11 mouse cellular contexts compared by ENCODE assay signal in the genomic region with DNA sequence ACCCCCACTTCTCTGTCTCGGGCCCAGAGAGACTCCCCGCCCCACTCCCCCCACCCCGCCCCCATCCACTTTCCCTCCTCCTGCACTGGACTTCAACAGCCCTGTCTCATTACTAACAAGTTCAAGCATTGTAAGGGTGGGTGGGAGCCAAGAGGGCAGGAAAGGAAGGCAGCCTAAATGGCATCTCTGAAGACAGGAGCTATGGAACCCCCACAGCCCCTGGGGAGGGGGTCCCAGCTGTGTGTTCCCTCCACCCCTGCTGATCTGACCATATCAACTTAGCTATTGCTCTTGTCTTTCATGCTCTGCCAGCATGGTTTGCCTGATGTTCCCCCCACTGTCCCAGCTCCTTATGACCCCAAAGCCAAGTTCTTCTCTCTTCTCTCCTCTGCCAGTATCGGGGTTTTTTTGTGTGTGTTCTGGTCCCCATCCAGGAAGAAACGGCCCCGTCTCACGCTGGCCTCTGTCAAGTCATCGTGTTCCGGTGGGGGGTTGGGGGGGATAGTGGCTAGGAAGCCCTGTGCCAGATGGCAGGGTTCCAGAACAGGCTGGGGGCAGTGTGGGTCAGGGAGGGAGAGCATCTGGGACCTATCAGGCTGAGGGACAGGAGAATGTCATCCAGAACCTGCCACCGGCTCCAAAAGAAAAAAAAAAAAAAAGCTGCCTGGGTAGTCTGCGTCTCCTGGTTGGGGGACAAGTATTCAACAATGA. TPM values are rescaled to one million over a fixed set of nuclear protein-coding genes. Genes with fewer than 3 reads are reported as not detected.
DNase-seq lines count a peak whose midpoint lies in the region; ATAC-seq and TF ChIP-seq lines count a peak whose summit lies in the region.
"Had no signal": no experiment of that assay in that cellular context is flagged by ENCODE, and none has a peak within 500 bp of the region (broad histone marks: within the 10 kb centered on the region; RNA-seq: fewer than 3 reads in every experiment).

No protein-coding gene starts in this region.

- H3K27me3 ChIP-seq in hindbrain, embryonic 16.5 days (replicated peaks; ENCODE audit: control insufficient read depth, insufficient read depth, low read length), result no peaks in the 10 kb centered on the region
- no peaks in the 10 kb centered on the region for H3K27me3 ChIP-seq in hindbrain, embryonic 11.5 days (ENCODE audit: control insufficient read depth, insufficient read depth, low read length)
- H3K27me3 ChIP-seq in lung, embryonic 15.5 days, result no peaks in the 10 kb centered on the region
- no peaks in the 10 kb centered on the region for H3K27me3 ChIP-seq in neural tube, embryonic 15.5 days (replicated peaks)
- H3K27me3 ChIP-seq: hindbrain, embryonic 15.5 days had no signal

- 0 out of 2 replicates have a peak, but pooled peaks have one; percentile 6 for ATAC-seq in hindbrain, embryonic 16.5 days
- no peak for ATAC-seq in hindbrain, embryonic 11.5 days (ENCODE audit: low FRiP score)
- ATAC-seq in lung, embryonic 15.5 days (ENCODE audit: borderline replicate concordance, extremely low read depth, low FRiP score, low TSS enrichment), result peak; percentile 86
- ATAC-seq in neural tube, embryonic 15.5 days (ENCODE audit: low FRiP score), result no peak

- DNase-seq in hindbrain, embryonic 11.5 days (ENCODE audit: low spot score), result no peak
- peak; percentile 31 for DNase-seq in brain, embryonic 14.5 days (ENCODE audit: low read depth)
- DNase-seq in heart, postnatal 4 days, result peak; percentile 66
- DNase-seq in yolk sac, embryonic 10.5 days (ENCODE audit: low spot score), result no peak
- no peak for DNase-seq in c-Kit-positive CD71-positive TER-119-positive erythroid progenitor cells, embryonic 14.5 days (ENCODE audit: low spot score)
- DNase-seq: cerebellum, adult 9-11 months had no signal

- no peak overlapping the region for H3K27ac ChIP-seq in hindbrain, embryonic 16.5 days (ENCODE audit: low read depth, low read length)
- H3K27ac ChIP-seq in hindbrain, embryonic 11.5 days (ENCODE audit: low read depth, low read length), result no peak overlapping the region
- H3K27ac ChIP-seq in lung, embryonic 15.5 days, result peak overlapping the region; percentile 89
- H3K27ac ChIP-seq in neural tube, embryonic 15.5 days (replicated peaks), result no peak overlapping the region
- H3K27ac ChIP-seq: hindbrain, embryonic 15.5 days had no signal

- H3K4me3 ChIP-seq in hindbrain, embryonic 16.5 days (ENCODE audit: low read length), result no peak overlapping the region
- no peak overlapping the region for H3K4me3 ChIP-seq in hindbrain, embryonic 11.5 days (ENCODE audit: low read depth, low read length)
- 0 out of 2 replicates have a peak overlapping the region, but pooled peaks have one; percentile 0 for H3K4me3 ChIP-seq in lung, embryonic 15.5 days
- no peak overlapping the region for H3K4me3 ChIP-seq in neural tube, embryonic 15.5 days (replicated peaks)
- H3K4me3 ChIP-seq: hindbrain, embryonic 15.5 days had no signal

- H3K4me1 ChIP-seq in hindbrain, embryonic 16.5 days (ENCODE audit: control insufficient read depth, insufficient read depth, low read depth, low read length), result peaks cover 6% of the 10 kb centered on the region
- no peaks in the 10 kb centered on the region for H3K4me1 ChIP-seq in hindbrain, embryonic 11.5 days (replicated peaks; ENCODE audit: control insufficient read depth, insufficient read depth, low read length)
- H3K4me1 ChIP-seq in lung, embryonic 15.5 days, result peaks cover 59% of the 10 kb centered on the region
- H3K4me1 ChIP-seq in neural tube, embryonic 15.5 days, result peaks cover 11% of the 10 kb centered on the region

- TF ChIP-seq CTCF in brain, embryonic 14.5 days (IDR thresholded peaks at IDR 0.05; ENCODE audit: borderline replicate concordance, extremely low read depth, insufficient read depth, insufficient read length), result no peak

- peaks cover 4% of the 10 kb centered on the region; the same call in 1 of the 2 replicates for H3K9me3 ChIP-seq in hindbrain, embryonic 16.5 days (ENCODE audit: control insufficient read depth, low read length)
- H3K9me3 ChIP-seq in hindbrain, embryonic 11.5 days (ENCODE audit: control insufficient read depth, low read length), result no peaks in the 10 kb centered on the region
- no peaks in the 10 kb centered on the region for H3K9me3 ChIP-seq in lung, embryonic 15.5 days
- no peaks in the 10 kb centered on the region for H3K9me3 ChIP-seq in neural tube, embryonic 15.5 days (replicated peaks)
- H3K9me3 ChIP-seq: G1E; hindbrain, embryonic 15.5 days had no signal

- no peaks in the 10 kb centered on the region for H3K36me3 ChIP-seq in hindbrain, embryonic 16.5 days (ENCODE audit: control insufficient read depth, insufficient read depth, low read length)
- no peaks in the 10 kb centered on the region for H3K36me3 ChIP-seq in hindbrain, embryonic 11.5 days (ENCODE audit: control insufficient read depth, insufficient read depth, low read length)
- H3K36me3 ChIP-seq in lung, embryonic 15.5 days, result 0 out of 2 replicates have a peak, but pooled peaks cover 8% of the 10 kb centered on the region
- H3K36me3 ChIP-seq in neural tube, embryonic 15.5 days, result no peaks in the 10 kb centered on the region
- H3K36me3 ChIP-seq: G1E; hindbrain, embryonic 15.5 days had no signal

- peak overlapping the region; percentile 12; the same call in 1 of the 2 replicates for H3K4me2 ChIP-seq in hindbrain, embryonic 16.5 days (ENCODE audit: low read length)
- H3K4me2 ChIP-seq in hindbrain, embryonic 11.5 days (replicated peaks; ENCODE audit: low read depth, low read length), result no peak overlapping the region
- peak overlapping the region; percentile 37 for H3K4me2 ChIP-seq in lung, embryonic 15.5 days
- no peak overlapping the region for H3K4me2 ChIP-seq in neural tube, embryonic 15.5 days
- H3K4me2 ChIP-seq: hindbrain, embryonic 15.5 days had no signal

- WGBS in hindbrain, embryonic 16.5 days, result 29% methylated on average over 11 of the region's 11 CpGs
- WGBS in hindbrain, embryonic 11.5 days, result 47% methylated on average over 11 of the region's 11 CpGs
- 17% methylated on average over 11 of the region's 11 CpGs for WGBS in lung, embryonic 15.5 days
- WGBS in neural tube, embryonic 15.5 days, result 49% methylated on average over 11 of the region's 11 CpGs

- no peak overlapping the region for H3K9ac ChIP-seq in hindbrain, embryonic 16.5 days (ENCODE audit: low read depth, low read length)
- H3K9ac ChIP-seq in hindbrain, embryonic 11.5 days (ENCODE audit: low read depth, low read length), result no peak overlapping the region
- no peak overlapping the region for H3K9ac ChIP-seq in lung, embryonic 15.5 days
- no peak overlapping the region for H3K9ac ChIP-seq in neural tube, embryonic 15.5 days (replicated peaks)
- H3K9ac ChIP-seq: hindbrain, embryonic 15.5 days had no signal

- TF ChIP-seq POLR2A in brain, embryonic 14.5 days (IDR thresholded peaks at IDR 0.05; ENCODE audit: borderline replicate concordance, extremely low read depth, insufficient read depth, insufficient read length, poor library complexity, severe bottlenecking), result no peak

RNA-seq across cellular contexts. Expression of gene Col13a1, which starts 58.1 kb away (rescaled TPM):
- 2.4 and 3.1 TPM in 2 replicates for polyA plus RNA-seq in hindbrain, embryonic 16.5 days (2015; fragmentation: Nextera tagmentation; extraction: Ambion mirVana)
- polyA plus RNA-seq in hindbrain, embryonic 11.5 days (2014; fragmentation: Nextera tagmentation; extraction: Ambion mirVana), result 1.5 and 1.9 TPM in 2 replicates
- polyA plus RNA-seq in brain, embryonic 14.5 days (2012; rRNA removed), result 2.1 and 3.2 TPM in 2 replicates
- total RNA-seq in heart, postnatal 4 days (2021), result 1 to 10 TPM; 1.8 to 2.5 TPM
- 32.3 and 32.6 TPM in 2 replicates for polyA plus RNA-seq in lung, embryonic 15.5 days (2015; fragmentation: Nextera tagmentation; extraction: Ambion mirVana)
- 3.5 and 4.3 TPM in 2 replicates for polyA plus RNA-seq in neural tube, embryonic 15.5 days (2015; fragmentation: Nextera tagmentation; extraction: Ambion mirVana)
- polyA plus RNA-seq: G1E had no signal

Comparison
In these comparisons a context has a peak if more than half of its experiments do, and no peak if none do; other contexts are left out.
1. ATAC-seq: peak in hindbrain, embryonic 16.5 days (single experiment) and lung, embryonic 15.5 days (single experiment); none in hindbrain, embryonic 11.5 days (single experiment) and neural tube, embryonic 15.5 days (single experiment).
2. H3K4me2 ChIP-seq: peak in hindbrain, embryonic 16.5 days (single experiment) and lung, embryonic 15.5 days (single experiment); none in hindbrain, embryonic 11.5 days (single experiment) and neural tube, embryonic 15.5 days (single experiment).
3. DNase-seq: peak in brain, embryonic 14.5 days (single experiment) and heart, postnatal 4 days (single experiment); none in hindbrain, embryonic 11.5 days (single experiment), yolk sac, embryonic 10.5 days (single experiment) and c-Kit-positive CD71-positive TER-119-positive erythroid progenitor cells, embryonic 14.5 days (single experiment).